In genomic region chr14:61138727-61139067, GRCm38 (mm10) we compare ENCODE assay signal across 8 mouse cellular contexts. TPM values are rescaled to one million over a fixed set of nuclear protein-coding genes. Genes with fewer than 3 reads are reported as not detected.
DNase-seq lines count a peak whose midpoint lies in the region; ATAC-seq and TF ChIP-seq lines count a peak whose summit lies in the region.

No protein-coding gene starts in this region.

- intact Hi-C loops in heart, postnatal 25 days (cut with DNase I): loop anchor here (5.0 kb wide), 1 partner anchor 34 kb away; no protein-coding TSS in a partner anchor

- TF ChIP-seq CTCF in heart, postnatal 0 days (IDR thresholded peaks at IDR 0.05; ENCODE audit: low read depth): no peak

- H3K4me3 ChIP-seq in heart, postnatal 0 days (ENCODE audit: low read depth, low read length): peak overlapping the region; percentile 67
- peak overlapping the region; percentile 59 for H3K4me3 ChIP-seq in embryonic facial prominence, embryonic 10.5 days
- peak overlapping the region; percentile 62 for H3K4me3 ChIP-seq in hindbrain, embryonic 16.5 days (ENCODE audit: low read length)
- H3K4me3 ChIP-seq in midbrain, embryonic 14.5 days (replicated peaks; ENCODE audit: low read depth, low read length): peak overlapping the region; percentile 50

- no peaks in the 10 kb centered on the region for H3K36me3 ChIP-seq in heart, postnatal 0 days (replicated peaks; ENCODE audit: control insufficient read depth, insufficient read depth, low read length)
- H3K36me3 ChIP-seq in embryonic facial prominence, embryonic 10.5 days (replicated peaks): no peaks in the 10 kb centered on the region
- no peaks in the 10 kb centered on the region for H3K36me3 ChIP-seq in hindbrain, embryonic 16.5 days (ENCODE audit: control insufficient read depth, insufficient read depth, low read length)
- no peaks in the 10 kb centered on the region for H3K36me3 ChIP-seq in midbrain, embryonic 14.5 days (ENCODE audit: control insufficient read depth, insufficient read depth, low read length)

- peak overlapping the region; percentile 76 for H3K27ac ChIP-seq in heart, postnatal 0 days (ENCODE audit: low read depth)
- peak overlapping the region; percentile 65 for H3K27ac ChIP-seq in embryonic facial prominence, embryonic 10.5 days (replicated peaks)
- peak overlapping the region; percentile 80 for H3K27ac ChIP-seq in hindbrain, embryonic 16.5 days (ENCODE audit: low read depth, low read length)
- H3K27ac ChIP-seq in midbrain, embryonic 14.5 days (replicated peaks; ENCODE audit: low read depth, low read length): peak overlapping the region; percentile 78

- H3K9me3 ChIP-seq in heart, postnatal 0 days (replicated peaks; ENCODE audit: control insufficient read depth, low read length): no peaks in the 10 kb centered on the region
- no peaks in the 10 kb centered on the region for H3K9me3 ChIP-seq in embryonic facial prominence, embryonic 10.5 days
- no peaks in the 10 kb centered on the region for H3K9me3 ChIP-seq in hindbrain, embryonic 16.5 days (ENCODE audit: control insufficient read depth, low read length)
- no peaks in the 10 kb centered on the region for H3K9me3 ChIP-seq in midbrain, embryonic 14.5 days (ENCODE audit: control insufficient read depth, low read length)

- no peaks in the 10 kb centered on the region for H3K27me3 ChIP-seq in heart, postnatal 0 days (ENCODE audit: control insufficient read depth, insufficient read depth, low read length)
- H3K27me3 ChIP-seq in embryonic facial prominence, embryonic 10.5 days (replicated peaks; ENCODE audit: low read depth, poor library complexity, severe bottlenecking): peaks cover 38% of the 10 kb centered on the region
- H3K27me3 ChIP-seq in hindbrain, embryonic 16.5 days (replicated peaks; ENCODE audit: control insufficient read depth, insufficient read depth, low read length): no peaks in the 10 kb centered on the region
- no peaks in the 10 kb centered on the region; the same call in 1 of the 2 replicates for H3K27me3 ChIP-seq in midbrain, embryonic 14.5 days (ENCODE audit: control insufficient read depth, insufficient read depth, low read length)

- ATAC-seq in heart, postnatal 0 days (ENCODE audit: insufficient read depth, low read depth): peak; percentile 51; the same call in 1 of the 2 replicates
- ATAC-seq in hindbrain, embryonic 16.5 days: no peak; the same call in 1 of the 2 replicates
- no peak for ATAC-seq in midbrain, embryonic 14.5 days (ENCODE audit: low FRiP score, low TSS enrichment)
- no peak for ATAC-seq in megakaryocyte-erythroid progenitor cell, adult 5-6 weeks (replicated peaks; ENCODE audit: low FRiP score, low TSS enrichment, poor library complexity, severe bottlenecking)

- WGBS in heart, postnatal 0 days: 13% methylated on average over 8 of the region's 8 CpGs
- 19% methylated on average over 8 of the region's 8 CpGs for WGBS in embryonic facial prominence, embryonic 10.5 days
- WGBS in hindbrain, embryonic 16.5 days: 13% methylated on average over 8 of the region's 8 CpGs
- WGBS in midbrain, embryonic 14.5 days: 18% methylated on average over 8 of the region's 8 CpGs

- DNase-seq in heart, postnatal 0 days (ENCODE audit: low spot score): no peak
- no peak for DNase-seq in heart, postnatal 25 days (ENCODE audit: low spot score)
- no peak for DNase-seq in embryonic facial prominence, embryonic 10.5 days (ENCODE audit: low spot score)
- DNase-seq in midbrain, embryonic 14.5 days: no peak
- no peak for DNase-seq in thymus, postnatal 14 days
- no peak for DNase-seq in layer of hippocampus, adult 9-10 months (ENCODE audit: low spot score)

- H3K9ac ChIP-seq in heart, postnatal 0 days (replicated peaks; ENCODE audit: low read depth, low read length): peak overlapping the region; percentile 68
- peak overlapping the region; percentile 87 for H3K9ac ChIP-seq in hindbrain, embryonic 16.5 days (ENCODE audit: low read depth, low read length)
- H3K9ac ChIP-seq in midbrain, embryonic 14.5 days (replicated peaks; ENCODE audit: low read length): peak overlapping the region; percentile 72

- peak overlapping the region; percentile 84 for H3K4me2 ChIP-seq in heart, postnatal 0 days (ENCODE audit: low read depth, low read length)
- peak overlapping the region; percentile 74 for H3K4me2 ChIP-seq in hindbrain, embryonic 16.5 days (ENCODE audit: low read length)
- H3K4me2 ChIP-seq in midbrain, embryonic 14.5 days (ENCODE audit: low read length): peak overlapping the region; percentile 61

- peaks cover 19% of the 10 kb centered on the region for H3K4me1 ChIP-seq in heart, postnatal 0 days (ENCODE audit: control insufficient read depth, insufficient read depth)
- peaks cover 10% of the 10 kb centered on the region; the same call in 1 of the 2 replicates for H3K4me1 ChIP-seq in embryonic facial prominence, embryonic 10.5 days
- H3K4me1 ChIP-seq in hindbrain, embryonic 16.5 days (ENCODE audit: control insufficient read depth, insufficient read depth, low read depth, low read length): peaks cover 13% of the 10 kb centered on the region
- peaks cover 14% of the 10 kb centered on the region for H3K4me1 ChIP-seq in midbrain, embryonic 14.5 days (ENCODE audit: control insufficient read depth, insufficient read depth, low read length)

- TF ChIP-seq EP300 in heart, postnatal 0 days (IDR thresholded peaks at IDR 0.05; ENCODE audit: low read depth): no peak

RNA-seq across cellular contexts. Expression of gene Sacs, which starts 0.4 kb away (rescaled TPM):
- total RNA-seq in heart, postnatal 0 days (2014; rRNA removed; ENCODE audit: low replicate concordance): 27.1 and 29.5 TPM in 2 replicates
- polyA plus RNA-seq in heart, postnatal 0 days (2015; fragmentation: Nextera tagmentation; extraction: Ambion mirVana): 2.4 and 2.8 TPM in 2 replicates
- 10 to 100 TPM; 32.1 to 32.9 TPM for total RNA-seq in heart, postnatal 25 days (2021)
- 2.3 and 2.8 TPM in 2 replicates for polyA plus RNA-seq in embryonic facial prominence, embryonic 10.5 days (2016; fragmentation: Nextera tagmentation; extraction: Ambion mirVana)
- 5.8 and 6.8 TPM in 2 replicates for polyA plus RNA-seq in hindbrain, embryonic 16.5 days (2015; fragmentation: Nextera tagmentation; extraction: Ambion mirVana)
- 12.5 and 16.3 TPM in 2 replicates for polyA plus RNA-seq in midbrain, embryonic 14.5 days (2014; fragmentation: Nextera tagmentation; extraction: Ambion mirVana)
- total RNA-seq in megakaryocyte-erythroid progenitor cell, adult 5-6 weeks (2014; fragmentation: Nextera tagmentation): 26.9 and 28.2 TPM in 2 replicates
- 27.3 and 34.7 TPM in 2 replicates for total RNA-seq in megakaryocyte-erythroid progenitor cell, adult 5-6 weeks (2017)
